Mouse (Mus musculus): ENCODE measurements around the gene Gm28043. TPM values are rescaled to one million over a fixed set of nuclear protein-coding genes. Genes with fewer than 3 reads are reported as not detected.
"Not testable (repeated sequence)": the region's sequence is repeated elsewhere in the genome, so short reads cannot be mapped to it uniquely, and the experiment has no call there.

The Gm28043 gene
- polyA plus RNA-seq, 1 experiment from 2014 or later, result 2.7 TPM

DNA sequence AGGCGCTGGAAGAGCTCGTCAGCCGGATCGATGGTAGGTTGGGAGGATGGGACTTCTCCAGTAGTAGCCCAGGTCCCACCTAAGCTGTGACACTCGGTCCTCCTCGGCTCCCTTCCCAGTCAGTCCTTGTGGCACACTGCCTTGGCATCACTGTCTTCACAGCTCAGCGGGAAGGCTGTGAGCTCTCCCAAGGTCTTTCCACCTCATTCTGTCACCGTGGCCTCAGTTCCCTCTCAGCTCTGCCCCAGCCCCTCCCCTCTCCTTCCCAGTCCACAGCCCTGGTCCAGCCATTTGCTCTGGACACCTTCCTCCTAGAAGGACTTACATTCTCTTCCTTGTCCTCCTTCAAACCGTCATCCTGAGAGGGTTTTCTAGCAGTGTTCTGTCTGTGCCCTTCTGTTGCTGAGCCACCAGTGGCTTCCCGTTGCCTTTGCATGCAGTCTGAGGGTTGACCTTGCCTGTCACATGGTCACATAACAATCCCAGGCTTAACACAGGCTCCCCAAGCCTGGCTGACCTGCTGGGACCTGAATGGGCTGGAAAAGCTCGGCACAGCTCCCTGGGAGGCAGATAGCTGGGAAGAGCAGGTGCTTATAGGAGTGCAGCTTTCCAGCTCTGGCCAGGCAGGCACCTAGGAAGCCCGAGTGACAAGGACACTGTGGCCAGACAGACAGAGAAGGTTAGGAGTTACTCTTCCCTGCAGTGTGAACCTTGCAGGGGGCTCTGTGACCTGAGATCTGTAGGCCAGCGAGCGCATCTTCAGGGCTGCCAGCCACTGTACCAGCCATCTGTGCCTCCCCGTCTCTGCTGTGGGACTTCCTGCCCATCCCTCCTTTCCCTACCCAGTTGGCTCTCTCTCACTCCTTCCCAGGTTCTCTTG is 18.5 kb upstream of the Gm28043 start:
- Histone ChIP-seq H3K27me3 (replicated peaks) (no peaks in the 10 kb centered on the region), H3K4me2 (replicated peaks) (no peak overlapping the region), H3K9me3 (no peaks in the 10 kb centered on the region), H3K27ac (no peak overlapping the region), H3K4me1 (replicated peaks) (no peaks in the 10 kb centered on the region), H3K36me3 (peaks cover 16% of the 10 kb centered on the region), H3K9ac (no peak overlapping the region), H3K4me3 (replicated peaks) (no peak overlapping the region)
- ATAC-seq, result no peak
- WGBS, result 84% methylated on average over 15 of the region's 15 CpGs

DNA sequence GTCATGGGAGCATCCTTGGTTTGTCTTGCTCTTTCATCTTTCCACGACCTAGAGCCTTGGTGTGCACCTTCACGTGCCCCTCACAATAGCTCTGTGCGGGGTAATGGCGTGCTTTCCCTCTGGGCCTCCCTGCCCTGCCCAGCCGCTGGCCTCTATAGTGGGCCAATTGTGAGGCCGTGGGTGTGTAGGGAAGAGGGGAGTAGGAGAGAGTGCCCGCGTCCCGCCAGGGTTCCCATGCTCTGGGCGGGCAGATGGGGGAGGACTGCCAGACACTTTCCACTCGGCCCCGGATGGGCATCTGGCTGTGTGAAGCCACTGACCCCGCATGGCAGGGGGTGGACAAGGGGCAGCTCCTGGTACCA is 17.9 kb upstream of the Gm28043 start:
- ATAC-seq, result no peak
- peaks cover 16% of the 10 kb centered on the region for H3K36me3 ChIP-seq

DNA sequence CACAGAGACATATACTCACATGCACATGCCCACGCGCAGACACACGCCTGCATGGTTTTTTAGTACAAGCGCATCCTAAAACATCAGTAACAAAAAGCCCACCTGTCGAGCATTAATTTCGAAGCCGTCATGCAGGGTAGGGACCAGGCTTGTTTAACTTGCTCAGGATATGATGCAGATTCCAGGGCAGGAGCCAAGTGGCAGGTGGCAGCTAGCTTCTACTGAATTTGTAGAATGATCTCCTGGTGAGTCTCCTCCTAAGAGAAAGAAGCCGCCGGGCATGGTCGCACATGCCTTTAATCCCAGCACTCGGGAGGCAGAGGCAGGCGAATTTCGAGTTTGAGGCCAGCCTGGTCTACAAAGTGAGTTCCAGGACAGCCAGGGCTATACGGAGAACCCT is 15.6 kb upstream of the Gm28043 start:
- H3K27me3 ChIP-seq (replicated peaks), result no peaks in the 10 kb centered on the region
- ATAC-seq, result no peak
- WGBS, result 92% methylated on average over 14 of the region's 14 CpGs
- H3K9ac ChIP-seq, result no peak overlapping the region
- no peaks in the 10 kb centered on the region for H3K4me1 ChIP-seq (replicated peaks)
- peaks cover 16% of the 10 kb centered on the region for H3K36me3 ChIP-seq
- H3K4me2 ChIP-seq (replicated peaks), result no peak overlapping the region
- H3K27ac ChIP-seq, result no peak overlapping the region
- no peaks in the 10 kb centered on the region for H3K9me3 ChIP-seq
- no peak overlapping the region for H3K4me3 ChIP-seq (replicated peaks)

More for the DNA sequence above, 17.9 kb upstream of the Gm28043 start:
- Histone ChIP-seq H3K4me3 (replicated peaks) (no peak overlapping the region), H3K27ac (no peak overlapping the region), H3K27me3 (replicated peaks) (no peaks in the 10 kb centered on the region), H3K9me3 (no peaks in the 10 kb centered on the region), H3K4me1 (replicated peaks) (no peaks in the 10 kb centered on the region), H3K4me2 (replicated peaks) (no peak overlapping the region), H3K9ac (no peak overlapping the region)
- 84% methylated on average over 13 of the region's 13 CpGs for WGBS

DNA sequence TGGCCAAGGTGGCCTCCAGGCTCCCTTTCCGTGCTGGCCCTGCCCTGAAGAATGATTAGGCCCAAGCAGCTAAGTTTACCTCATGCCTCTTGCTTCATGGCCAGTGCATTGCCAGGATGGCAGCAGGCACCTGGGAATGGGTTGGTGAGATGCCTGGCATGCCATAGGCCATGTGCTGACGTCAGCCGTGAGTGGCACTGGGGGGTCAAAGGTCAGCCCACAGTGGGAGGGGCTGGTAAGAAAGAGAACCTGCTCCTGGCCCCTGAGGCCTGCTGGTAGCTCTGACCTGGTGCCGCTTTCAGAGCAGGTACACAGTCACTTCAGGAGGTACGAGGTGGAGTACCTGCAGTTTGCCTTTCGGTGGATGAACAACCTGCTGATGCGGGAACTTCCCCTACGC is 15.1 kb upstream of the Gm28043 start:
- Histone ChIP-seq H3K4me2 (replicated peaks) (no peak overlapping the region), H3K9me3 (no peaks in the 10 kb centered on the region), H3K4me1 (replicated peaks) (no peaks in the 10 kb centered on the region), H3K9ac (no peak overlapping the region), H3K27me3 (replicated peaks) (no peaks in the 10 kb centered on the region), H3K27ac (no peak overlapping the region), H3K36me3 (peaks cover 16% of the 10 kb centered on the region), H3K4me3 (replicated peaks) (no peak overlapping the region)
- WGBS, result 74% methylated on average over 8 of the region's 8 CpGs
- ATAC-seq, result no peak

DNA sequence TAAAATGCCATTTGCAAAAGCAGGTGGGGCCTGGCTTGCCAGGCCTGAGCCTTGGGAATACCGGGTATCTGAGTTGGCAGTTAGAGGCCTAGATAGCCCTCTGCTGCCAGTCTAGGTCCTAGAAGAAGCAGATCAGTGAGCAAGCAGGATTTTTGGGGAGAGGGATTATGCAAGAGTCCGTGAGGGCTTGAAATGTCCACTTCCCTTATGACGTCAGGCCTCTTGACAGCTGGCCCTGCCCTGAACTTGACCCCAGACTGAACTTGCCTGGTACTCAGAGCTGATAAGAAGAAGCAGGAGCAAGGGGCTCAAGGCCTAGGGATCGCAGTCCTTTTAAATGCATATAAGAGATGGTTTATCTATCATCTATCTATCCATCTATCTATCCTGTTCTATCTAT is 13.3 kb upstream of the Gm28043 start:
- Histone ChIP-seq H3K4me2 (replicated peaks) (no peak overlapping the region), H3K9ac (no peak overlapping the region), H3K9me3 (no peaks in the 10 kb centered on the region), H3K4me1 (replicated peaks) (no peaks in the 10 kb centered on the region), H3K27me3 (replicated peaks) (no peaks in the 10 kb centered on the region), H3K27ac (no peak overlapping the region), H3K4me3 (replicated peaks) (no peak overlapping the region), H3K36me3 (peaks cover 6% of the 10 kb centered on the region; the same call in 1 of the 2 replicates)
- ATAC-seq, result no peak
- WGBS, result 47% methylated on average over 4 of the region's 4 CpGs

DNA sequence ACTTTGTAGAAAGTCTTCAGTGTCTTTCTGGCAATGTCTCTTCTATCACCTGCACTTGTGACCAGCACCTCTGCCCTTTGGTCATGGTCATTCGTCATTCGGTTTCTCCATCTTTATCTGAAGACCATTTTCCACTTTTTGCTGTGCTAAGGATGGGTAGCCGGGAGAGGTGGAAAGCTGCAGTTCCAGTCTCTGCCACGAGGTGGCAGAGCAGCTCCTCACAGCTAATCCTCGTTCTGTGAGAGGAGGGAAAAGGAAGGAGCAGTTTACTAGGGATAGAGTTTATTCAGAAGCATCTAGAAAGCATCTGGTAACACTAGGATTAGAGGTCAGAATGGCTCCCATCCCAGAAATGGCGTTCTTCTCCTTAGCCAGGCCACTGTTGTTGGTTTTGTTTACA is 11.4 kb upstream of the Gm28043 start:
- Histone ChIP-seq H3K9me3 (no peaks in the 10 kb centered on the region), H3K4me1 (replicated peaks) (no peaks in the 10 kb centered on the region), H3K27me3 (replicated peaks) (no peaks in the 10 kb centered on the region), H3K4me2 (replicated peaks) (no peak overlapping the region), H3K27ac (no peak overlapping the region), H3K9ac (no peak overlapping the region), H3K4me3 (replicated peaks) (no peak overlapping the region), H3K36me3 (0 out of 2 replicates have a peak, but pooled peaks cover 3% of the 10 kb centered on the region)
- peak; percentile 66 for ATAC-seq
- WGBS, result 25% methylated on average over 6 of the region's 6 CpGs

DNA sequence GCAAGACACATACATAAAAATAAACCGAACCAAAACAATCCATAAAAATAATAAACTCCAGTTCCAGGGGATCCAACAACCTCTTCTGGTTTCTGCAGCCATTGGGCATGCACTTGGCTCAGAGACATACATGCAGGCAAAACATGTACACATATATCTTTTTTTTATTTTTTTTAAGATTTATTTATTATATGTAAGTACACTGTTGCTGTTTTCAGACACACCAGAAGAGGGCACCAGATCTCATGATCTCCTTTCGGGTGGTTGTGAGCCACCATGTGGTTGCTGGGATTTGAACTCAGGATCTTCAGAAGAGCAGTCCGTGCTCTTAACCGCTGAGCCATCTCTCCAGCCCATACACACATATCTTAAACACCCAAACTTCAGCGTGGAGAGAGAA is 1.2 kb upstream of the Gm28043 start:
- not testable (repeated sequence) for H3K9ac ChIP-seq; H3K4me2 ChIP-seq (replicated peaks); H3K27me3 ChIP-seq (replicated peaks); H3K9me3 ChIP-seq; H3K36me3 ChIP-seq; H3K4me3 ChIP-seq (replicated peaks); H3K27ac ChIP-seq; ATAC-seq
- WGBS, result 85% methylated on average over 5 of the region's 5 CpGs
- peaks cover 15% of the 10 kb centered on the region; the same call in 1 of the 2 replicates for H3K4me1 ChIP-seq (replicated peaks)

DNA sequence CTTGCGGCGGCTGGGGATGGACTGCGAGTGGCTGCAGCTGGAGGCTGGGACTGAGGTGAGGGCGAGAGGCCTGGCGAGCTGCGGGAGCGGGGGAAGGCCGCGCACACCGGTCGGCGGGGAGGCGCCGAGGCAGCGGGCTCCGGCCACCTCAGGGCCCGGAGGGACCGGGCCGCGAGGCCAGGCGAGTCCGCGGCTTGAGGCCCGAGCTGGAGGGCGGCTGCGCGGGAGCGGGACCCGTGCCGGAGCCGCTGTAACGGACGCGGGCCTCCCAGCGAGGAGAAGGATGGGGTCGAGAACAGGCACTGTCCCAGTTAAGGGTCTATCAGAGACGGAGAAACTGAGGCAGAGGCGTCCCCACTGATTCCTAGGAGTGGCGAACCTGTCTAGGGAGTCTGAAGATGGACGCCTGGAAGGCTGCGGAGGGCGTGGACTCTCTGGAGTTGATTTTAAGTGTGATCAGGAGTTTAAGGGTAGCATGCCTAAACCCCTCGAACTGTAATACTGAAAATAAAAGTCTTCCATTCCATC is 412 bp downstream of the Gm28043 start:
- peak overlapping the region; percentile 96 for H3K9ac ChIP-seq
- peak overlapping the region; percentile 75 for H3K4me2 ChIP-seq (replicated peaks)
- H3K36me3 ChIP-seq, result 0 out of 2 replicates have a peak, but pooled peaks cover 3% of the 10 kb centered on the region
- H3K4me3 ChIP-seq (replicated peaks), result peak overlapping the region; percentile 99
- peak overlapping the region; percentile 96 for H3K27ac ChIP-seq
- H3K9me3 ChIP-seq, result no peaks in the 10 kb centered on the region
- peak; percentile 73 for ATAC-seq
- whole genome bisulfite sequencing, result under 1% methylated on average over 43 of the region's 43 CpGs
- peaks cover 15% of the 10 kb centered on the region; the same call in 1 of the 2 replicates for H3K4me1 ChIP-seq (replicated peaks)
- no peaks in the 10 kb centered on the region for H3K27me3 ChIP-seq (replicated peaks)

DNA sequence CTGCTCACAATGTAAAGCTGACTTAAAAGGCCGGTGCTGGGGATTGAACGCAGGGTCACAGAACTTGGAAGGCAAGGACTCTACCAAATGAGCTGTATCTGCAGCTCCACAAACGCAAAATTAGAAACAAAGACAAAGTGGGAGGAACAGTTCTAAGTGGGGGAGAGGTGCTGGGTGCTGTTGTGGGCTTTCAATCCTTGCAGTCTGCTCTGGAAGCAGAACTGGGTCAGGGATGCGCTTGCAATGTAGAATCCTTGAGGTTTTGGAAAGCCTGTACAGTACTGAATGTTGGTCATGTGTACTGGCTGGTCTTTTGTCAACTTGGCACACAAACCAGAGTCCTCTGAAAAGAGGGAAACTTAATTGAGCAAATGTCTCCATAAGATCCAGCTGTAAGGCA is 940 bp downstream of the Gm28043 start:
- no peak for ATAC-seq
- H3K36me3 ChIP-seq, result 0 out of 2 replicates have a peak, but pooled peaks cover 4% of the 10 kb centered on the region
- peak overlapping the region; percentile 96 for H3K9ac ChIP-seq
- H3K27me3 ChIP-seq (replicated peaks), result no peaks in the 10 kb centered on the region
- peak overlapping the region; percentile 96 for H3K27ac ChIP-seq
- peaks cover 15% of the 10 kb centered on the region; the same call in 1 of the 2 replicates for H3K4me1 ChIP-seq (replicated peaks)
- H3K4me2 ChIP-seq (replicated peaks), result peak overlapping the region; percentile 75
- H3K4me3 ChIP-seq (replicated peaks), result peak overlapping the region; percentile 99
- 10% methylated on average over 4 of the region's 4 CpGs for WGBS
- no peaks in the 10 kb centered on the region for H3K9me3 ChIP-seq

DNA sequence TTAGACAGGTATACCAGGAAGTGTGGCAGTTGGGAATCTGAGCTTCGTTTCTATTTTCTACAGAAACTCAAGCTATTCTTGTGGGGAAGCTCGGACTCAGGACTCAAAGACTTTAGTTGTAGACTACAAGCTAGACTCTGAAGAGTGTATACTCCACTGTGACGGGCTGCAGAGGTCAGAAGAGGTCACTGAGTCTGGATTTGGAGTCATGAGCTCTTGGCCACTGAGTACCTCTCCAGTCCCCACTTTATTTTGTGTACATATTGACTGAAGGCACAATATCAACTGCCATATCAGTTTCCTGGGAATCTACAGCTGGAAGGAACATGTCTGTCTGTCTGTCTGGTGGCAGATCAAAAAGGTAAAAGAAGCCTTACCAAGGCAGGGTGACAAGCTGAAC is 4.6 kb downstream of the Gm28043 start:
- 86% methylated on average over 3 of the region's 3 CpGs for WGBS
- Histone ChIP-seq H3K36me3 (peaks cover 26% of the 10 kb centered on the region), H3K9me3 (no peaks in the 10 kb centered on the region), H3K4me1 (replicated peaks) (peaks cover 15% of the 10 kb centered on the region; the same call in 1 of the 2 replicates), H3K4me2 (replicated peaks) (no peak overlapping the region), H3K4me3 (replicated peaks) (no peak overlapping the region), H3K27me3 (replicated peaks) (no peaks in the 10 kb centered on the region), H3K27ac (no peak overlapping the region), H3K9ac (no peak overlapping the region)
- ATAC-seq, result no peak

DNA sequence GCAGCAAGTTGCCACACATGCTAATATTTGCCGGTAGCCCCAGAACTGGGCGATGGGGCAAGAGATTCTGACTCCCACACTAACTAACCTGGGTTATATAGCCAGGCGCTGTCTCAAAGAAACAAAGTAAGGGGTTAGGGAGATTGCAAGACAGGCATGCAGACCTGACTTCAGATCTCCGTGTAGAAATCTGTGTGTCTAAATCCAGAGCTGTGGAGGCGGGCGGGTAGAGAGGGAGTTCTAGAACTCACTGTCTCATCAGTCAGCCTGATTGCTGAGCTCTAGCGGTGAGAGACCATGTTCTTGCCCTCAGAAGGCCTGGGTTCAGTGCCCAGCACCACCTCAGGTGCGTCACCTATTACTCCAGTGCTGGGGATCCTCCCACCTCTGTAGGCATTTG is 8.8 kb downstream of the Gm28043 start:
- H3K9ac ChIP-seq, result no peak overlapping the region
- H3K4me1 ChIP-seq (replicated peaks), result no peaks in the 10 kb centered on the region
- ATAC-seq, result no peak
- H3K27me3 ChIP-seq (replicated peaks), result no peaks in the 10 kb centered on the region
- WGBS, result 80% methylated on average over 8 of the region's 8 CpGs
- H3K27ac ChIP-seq, result no peak overlapping the region
- H3K9me3 ChIP-seq, result no peaks in the 10 kb centered on the region
- peaks cover 51% of the 10 kb centered on the region for H3K36me3 ChIP-seq
- no peak overlapping the region for H3K4me3 ChIP-seq (replicated peaks)
- no peak overlapping the region for H3K4me2 ChIP-seq (replicated peaks)

DNA sequence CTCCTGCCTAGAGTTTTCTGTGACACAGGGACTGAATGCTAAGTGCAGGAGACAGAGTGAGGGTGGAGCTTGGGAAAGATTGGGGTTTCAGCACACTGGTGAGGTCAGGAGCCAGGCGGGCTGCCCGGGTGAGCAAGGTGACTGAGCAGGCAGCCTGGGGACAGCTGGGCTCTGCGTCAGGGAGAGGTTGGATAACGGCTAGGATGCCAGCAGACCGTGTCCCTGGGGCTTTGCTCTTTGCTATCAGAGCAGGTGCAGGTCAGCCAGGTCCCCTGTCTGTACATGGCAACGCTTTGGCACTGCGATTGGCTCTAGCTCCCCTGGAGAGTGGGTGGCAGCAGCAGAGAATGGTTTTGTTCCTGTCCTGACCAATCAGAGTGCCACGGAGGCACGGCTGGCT is 12.6 kb downstream of the Gm28043 start:
- Histone ChIP-seq H3K4me1 (replicated peaks) (no peaks in the 10 kb centered on the region), H3K9ac (no peak overlapping the region), H3K27me3 (replicated peaks) (no peaks in the 10 kb centered on the region), H3K9me3 (no peaks in the 10 kb centered on the region), H3K27ac (no peak overlapping the region), H3K4me3 (replicated peaks) (no peak overlapping the region), H3K36me3 (peaks cover 52% of the 10 kb centered on the region), H3K4me2 (replicated peaks) (no peak overlapping the region)
- WGBS, result 90% methylated on average over 9 of the region's 9 CpGs
- ATAC-seq, result no peak

DNA sequence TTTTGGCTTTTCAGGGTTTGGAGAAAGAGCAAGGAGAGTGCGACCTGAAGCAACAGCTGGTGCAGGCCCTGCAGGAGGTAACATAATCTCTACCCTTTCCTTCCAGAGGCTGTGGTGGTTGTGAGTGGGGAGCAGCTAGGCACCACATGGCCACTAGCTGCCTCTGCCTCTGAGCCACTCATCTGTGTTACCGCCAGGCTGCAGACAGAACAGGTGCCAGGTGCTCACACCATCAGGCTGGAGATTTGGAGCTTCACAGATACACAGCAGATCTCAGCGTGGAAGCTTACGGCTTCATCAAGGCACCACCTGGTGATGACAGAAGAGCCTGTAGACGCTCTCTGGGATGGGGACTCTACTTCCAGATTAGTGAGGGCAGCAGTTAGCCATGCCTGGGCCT is 14.3 kb downstream of the Gm28043 start:
- Histone ChIP-seq H3K9ac (no peak overlapping the region), H3K4me1 (replicated peaks) (no peaks in the 10 kb centered on the region), H3K4me3 (replicated peaks) (no peak overlapping the region), H3K27me3 (replicated peaks) (no peaks in the 10 kb centered on the region), H3K27ac (no peak overlapping the region), H3K36me3 (peaks cover 39% of the 10 kb centered on the region), H3K9me3 (no peaks in the 10 kb centered on the region), H3K4me2 (replicated peaks) (no peak overlapping the region)
- no peak for ATAC-seq
- 94% methylated on average over 5 of the region's 5 CpGs for WGBS
